Mouse (Mus musculus) myocyte (in vitro differentiated cells): Measurements from ENCODE around the gene Golga3.

ENCODE experiments used
- CEBPB ChIP-seq: IDR thresholded peaks from 2 replicates; pipeline ENCODE4 v1.6.1; 2011; ENCODE audit warnings: mild to moderate bottlenecking, moderate library complexity; ENCODE audit not compliant: poor library complexity, insufficient read depth, severe bottlenecking
- E2F4 ChIP-seq: IDR thresholded peaks from one replicate; pipeline ENCODE4 v1.6.1; 2011; ENCODE audit warnings: mild to moderate bottlenecking, control low read depth, moderate library complexity; ENCODE audit not compliant: insufficient read depth
- MAX ChIP-seq: IDR thresholded peaks from one replicate; pipeline ENCODE4 v1.6.1; 2011; ENCODE audit warnings: low read depth, mild to moderate bottlenecking, control low read depth
- MYOD1 ChIP-seq, 3 experiments: IDR thresholded peaks; one replicate each; pipeline ENCODE4 v1.6.1; 2011; ENCODE audit warnings: control low read depth in 2 of 3, low read depth in 2 of 3, mild to moderate bottlenecking in 2 of 3, moderate library complexity in 1 of 3; ENCODE audit not compliant: insufficient read length in 2 of 3, control insufficient read depth in 1 of 3
- MYOG ChIP-seq, 3 experiments: IDR thresholded peaks; one replicate each; pipeline ENCODE4 v1.6.1; 2011; ENCODE audit warnings: control low read depth in 2 of 3, low read depth in 2 of 3, mild to moderate bottlenecking in 2 of 3; ENCODE audit not compliant: insufficient read length in 2 of 3, control insufficient read depth in 1 of 3, insufficient read depth in 1 of 3
- POLR2A ChIP-seq: IDR thresholded peaks from one replicate; pipeline ENCODE4 v1.6.1; 2011; ENCODE audit warnings: low read depth, mild to moderate bottlenecking, control low read depth, moderate library complexity; ENCODE audit not compliant: insufficient read length
- REST ChIP-seq: IDR thresholded peaks from one replicate; pipeline ENCODE4 v1.6.1; 2011; ENCODE audit warnings: mild to moderate bottlenecking, control low read depth, moderate library complexity; ENCODE audit not compliant: insufficient read depth, insufficient read length
- TCF12 ChIP-seq: IDR thresholded peaks from one replicate; pipeline ENCODE4 v1.6.1; 2011; ENCODE audit warnings: mild to moderate bottlenecking, control low read depth; ENCODE audit not compliant: poor library complexity, insufficient read depth, severe bottlenecking
- TCF3 ChIP-seq: IDR thresholded peaks from one replicate; pipeline ENCODE4 v1.6.1; 2011; ENCODE audit warnings: low read depth, control low read depth; ENCODE audit not compliant: insufficient read length
- USF1 ChIP-seq: IDR thresholded peaks from one replicate; pipeline ENCODE4 v1.6.1; 2011; ENCODE audit warnings: low read depth, mild to moderate bottlenecking, control low read depth, moderate library complexity

GRCm38 (mm10) chr5:110270242-110270641 is 93.7 kb downstream of the Golga3 start:
- TF ChIP-seq USF1 (no peak), TCF12 (no peak), POLR2A (no peak), REST (no peak), CEBPB (no peak), MAX (no peak), E2F4 (no peak), MYOG (IDR thresholded peaks at IDR 0.05; ENCODE audit: control insufficient read depth in 1 of 3, insufficient read depth in 1 of 3, insufficient read length in 2 of 3, low read depth in 2 of 3) (no peak), MYOD1 (IDR thresholded peaks at IDR 0.05; ENCODE audit: control insufficient read depth in 1 of 3, insufficient read length in 2 of 3, low read depth in 2 of 3) (no peak), TCF3 (no peak)
